Mouse (Mus musculus) stomach, embryonic 16.5 days (tissue): ENCODE results near the gene Prss22. TPM values are rescaled to one million over a fixed set of nuclear protein-coding genes. Genes with fewer than 3 reads are reported as not detected.

Experiments used
- ATAC-seq: fragments of 200-750 bp; cut with Nextera tagmentation; 2 replicates; pipeline ENCODE4 v1.8.0; 2017; ENCODE audit warnings: moderate number of reproducible peaks, moderate TSS enrichment; ENCODE audit not compliant: insufficient read depth, low FRiP score
- H3K27ac ChIP-seq: fragments of 300-500 bp; sonication (generic); 2 replicates; pipeline ENCODE4 v1.5.1; 2014; ENCODE audit warnings: low read length
- H3K27me3 ChIP-seq: fragments of 300-500 bp; sonication (generic); 2 replicates; pipeline ENCODE4 v1.6.1; 2014; ENCODE audit warnings: low read length, control low read depth, mixed read lengths; ENCODE audit not compliant: control insufficient read depth, insufficient read depth
- H3K36me3 ChIP-seq: fragments of 300-500 bp; sonication (generic); 2 replicates; pipeline ENCODE4 v1.6.1; 2014; ENCODE audit warnings: low read length; ENCODE audit not compliant: control insufficient read depth, insufficient read depth
- H3K4me1 ChIP-seq: fragments of 300-500 bp; sonication (generic); 2 replicates; pipeline ENCODE4 v1.6.1; 2014; ENCODE audit warnings: low read length, control low read depth, mixed read lengths; ENCODE audit not compliant: control insufficient read depth, insufficient read depth
- H3K4me2 ChIP-seq: fragments of 300-500 bp; sonication (generic); 2 replicates; pipeline ENCODE4 v1.6.1; 2014; ENCODE audit warnings: low read depth, low read length, mixed read lengths
- H3K4me3 ChIP-seq: fragments of 300-500 bp; sonication (generic); replicated peaks from 2 replicates; pipeline ENCODE4 v1.5.1; 2014; ENCODE audit warnings: mild to moderate bottlenecking, low read length
- H3K9ac ChIP-seq: fragments of 300-500 bp; sonication (generic); 2 replicates; pipeline ENCODE4 v1.6.1; 2014; ENCODE audit warnings: low read length
- H3K9me3 ChIP-seq: fragments of 300-500 bp; sonication (generic); replicated peaks from 2 replicates; pipeline ENCODE4 v1.6.1; 2016; ENCODE audit warnings: low read length, control low read depth; ENCODE audit not compliant: control insufficient read depth
- WGBS: fragments of 180-500 bp; shearing (Covaris S2); extraction: QIAGEN DNeasy Blood & Tissue Kit; methylation state at CpG from one replicate; pipeline ENCODE4 v1.1.7; 2014; 5-methylcytosine and 5-hydroxymethylcytosine counted together
- polyA plus RNA-seq: library from polyadenylated mRNA; unstranded; fragments of >200 nt; fragmentation: Nextera tagmentation; extraction: Ambion mirVana; gene quantifications from 2 replicates; pipeline ENCODE4 v1.2.1, GENCODE M21; 2015

The Prss22 gene
- polyA plus RNA-seq, 1 experiment from 2014 or later, result 4.2 TPM

GRCm38 (mm10) chr17:23992789-23993553 lies 4.9 kb downstream of the Prss22 start:
- Histone ChIP-seq H3K9ac (peak overlapping the region; percentile 44; the same call in 1 of the 2 replicates), H3K9me3 (no peaks in the 10 kb centered on the region), H3K4me1 (peaks cover 11% of the 10 kb centered on the region; the same call in 1 of the 2 replicates), H3K27me3 (no peaks in the 10 kb centered on the region), H3K27ac (no peak overlapping the region), H3K4me2 (peak overlapping the region; percentile 57), H3K36me3 (no peaks in the 10 kb centered on the region), H3K4me3 (peak overlapping the region; percentile 34)
- ATAC-seq, result peak; percentile 56
- 61% methylated on average over 9 of the region's 9 CpGs for WGBS

- no peak overlapping the region for H3K9ac ChIP-seq
- H3K36me3 ChIP-seq, result no peaks in the 10 kb centered on the region
- no peak overlapping the region for H3K4me3 ChIP-seq
- no peak for ATAC-seq
- WGBS, result 41% methylated on average over 2 of the region's 2 CpGs
- H3K27ac ChIP-seq, result no peak overlapping the region
- H3K4me1 ChIP-seq, result peaks cover 11% of the 10 kb centered on the region; the same call in 1 of the 2 replicates
- no peak overlapping the region for H3K4me2 ChIP-seq
- no peaks in the 10 kb centered on the region for H3K27me3 ChIP-seq
- no peaks in the 10 kb centered on the region for H3K9me3 ChIP-seq
Observed at GRCm38 (mm10) chr17:23989802-23990201, 8.1 kb downstream of the Prss22 start.

- Histone ChIP-seq H3K27ac (no peak overlapping the region), H3K9me3 (no peaks in the 10 kb centered on the region), H3K9ac (no peak overlapping the region), H3K36me3 (no peaks in the 10 kb centered on the region), H3K27me3 (no peaks in the 10 kb centered on the region), H3K4me3 (no peak overlapping the region), H3K4me1 (no peaks in the 10 kb centered on the region), H3K4me2 (no peak overlapping the region)
- no peak for ATAC-seq
- WGBS, result 71% methylated on average over 1 of the region's 1 CpGs
Observed at GRCm38 (mm10) chr17:23984989-23985388, 12.9 kb downstream of the Prss22 start.

- Histone ChIP-seq H3K4me2 (no peak overlapping the region), H3K36me3 (no peaks in the 10 kb centered on the region), H3K9ac (no peak overlapping the region), H3K27ac (no peak overlapping the region), H3K9me3 (no peaks in the 10 kb centered on the region), H3K4me1 (0 out of 2 replicates have a peak, but pooled peaks cover 5% of the 10 kb centered on the region), H3K4me3 (no peak overlapping the region), H3K27me3 (no peaks in the 10 kb centered on the region)
- WGBS, result 52% methylated on average over 4 of the region's 4 CpGs
- no peak for ATAC-seq
Observed at GRCm38 (mm10) chr17:23982912-23983311, 15.0 kb downstream of the Prss22 start.

- 55% methylated on average over 10 of the region's 10 CpGs for WGBS
- no peak for ATAC-seq
- H3K4me2 ChIP-seq, result no peak within 1 kb of the TSS
- H3K4me3 ChIP-seq, result no peak within 1 kb of the TSS
- H3K27ac ChIP-seq, result no peak within 1 kb of the TSS
- H3K4me1 ChIP-seq, result 0 out of 2 replicates have a peak, but pooled peaks cover 5% of the 10 kb centered on the region
- 0 out of 2 replicates have a peak within 1 kb of the TSS, but pooled peaks have one; percentile 12 for H3K9ac ChIP-seq
- no peaks in the 10 kb centered on the region for H3K9me3 ChIP-seq
- H3K36me3 ChIP-seq, result no peaks in the 10 kb centered on the region
- H3K27me3 ChIP-seq, result no peaks in the 10 kb centered on the region
Observed at GRCm38 (mm10) chr17:23980297-23980909, 17.5 kb downstream of the Prss22 start, which contains the start of gene Prss30. TSS of gene Prss30 (minus strand) at chr17:23980566.

- H3K9ac ChIP-seq, result 0 out of 2 replicates have a peak overlapping the region, but pooled peaks have one; percentile 12
- H3K4me2 ChIP-seq, result no peak overlapping the region
- no peak overlapping the region for H3K4me3 ChIP-seq
- no peaks in the 10 kb centered on the region for H3K36me3 ChIP-seq
- peak; percentile 50; the same call in 1 of the 2 replicates for ATAC-seq
- H3K27me3 ChIP-seq, result no peaks in the 10 kb centered on the region
- WGBS, result 44% methylated on average over 3 of the region's 3 CpGs
- no peaks in the 10 kb centered on the region for H3K9me3 ChIP-seq
- H3K4me1 ChIP-seq, result 0 out of 2 replicates have a peak, but pooled peaks cover 5% of the 10 kb centered on the region
- H3K27ac ChIP-seq, result no peak overlapping the region
Observed at GRCm38 (mm10) chr17:23979471-23979870, 18.4 kb downstream of the Prss22 start.

- Histone ChIP-seq H3K4me1 (0 out of 2 replicates have a peak, but pooled peaks cover 5% of the 10 kb centered on the region), H3K9ac (no peak overlapping the region), H3K27ac (no peak overlapping the region), H3K27me3 (no peaks in the 10 kb centered on the region), H3K4me2 (no peak overlapping the region), H3K36me3 (no peaks in the 10 kb centered on the region), H3K9me3 (no peaks in the 10 kb centered on the region), H3K4me3 (no peak overlapping the region)
- ATAC-seq, result no peak
- WGBS, result 81% methylated on average over 4 of the region's 4 CpGs
Observed at GRCm38 (mm10) chr17:23976665-23977064, 21.2 kb downstream of the Prss22 start.

- H3K4me2 ChIP-seq, result no peak overlapping the region
- no peak overlapping the region for H3K4me3 ChIP-seq
- WGBS, result 86% methylated on average over 9 of the region's 9 CpGs
- no peaks in the 10 kb centered on the region for H3K9me3 ChIP-seq
- no peaks in the 10 kb centered on the region for H3K4me1 ChIP-seq
- ATAC-seq, result no peak
- no peak overlapping the region for H3K27ac ChIP-seq
- H3K27me3 ChIP-seq, result no peaks in the 10 kb centered on the region
- H3K9ac ChIP-seq, result no peak overlapping the region
- no peaks in the 10 kb centered on the region for H3K36me3 ChIP-seq
Observed at GRCm38 (mm10) chr17:23971315-23971714, 26.6 kb downstream of the Prss22 start.

GRCm38 (mm10) chr17:23969231-23969630 lies 28.7 kb downstream of the Prss22 start:
- no peak overlapping the region for H3K4me2 ChIP-seq
- 15% methylated on average over 1 of the region's 1 CpGs for WGBS
- H3K36me3 ChIP-seq, result no peaks in the 10 kb centered on the region
- H3K27ac ChIP-seq, result no peak overlapping the region
- H3K9me3 ChIP-seq, result no peaks in the 10 kb centered on the region
- no peaks in the 10 kb centered on the region for H3K4me1 ChIP-seq
- no peak overlapping the region for H3K9ac ChIP-seq
- H3K4me3 ChIP-seq, result no peak overlapping the region
- no peak for ATAC-seq
- no peaks in the 10 kb centered on the region for H3K27me3 ChIP-seq
